Mouse (Mus musculus): ENCODE data around the gene Gm20696.

Gm20696 gene

GRCm38 (mm10) chr6:99666318-99667171 lies at the start of gene Gm20696, which contains the start of gene Eif4e3:
TSS of gene Gm20696 (minus strand) at chr6:99666797.
TSS of gene Eif4e3 (minus strand) at chr6:99666771.
- peak; percentile 74 for DNase-seq

- DNase-seq: no peak
Measured at GRCm38 (mm10) chr6:99715913-99716312, 49.3 kb upstream of the Gm20696 start.

GRCm38 (mm10) chr6:99715191-99715590 lies 48.6 kb upstream of the Gm20696 start:
- no peak for DNase-seq

DNA sequence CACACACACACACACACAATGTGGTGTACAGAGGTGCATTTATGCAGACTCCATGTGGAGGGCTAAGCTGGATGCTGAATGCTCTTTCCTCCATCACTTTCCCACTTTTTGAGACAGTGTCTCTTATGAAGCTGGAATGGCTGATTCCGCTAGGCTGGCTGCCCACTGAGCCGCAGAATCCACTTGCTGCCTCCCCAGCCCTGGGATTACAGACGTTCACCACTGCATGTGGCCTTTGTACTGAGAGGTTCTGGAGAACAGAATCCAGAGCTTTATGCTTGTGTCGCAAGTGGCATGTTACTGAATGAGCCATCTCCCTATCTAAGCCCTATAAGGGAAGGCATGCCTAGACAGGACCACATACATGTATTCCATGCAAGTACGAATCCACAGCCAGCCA lies 46.7 kb upstream of the Gm20696 start:
- DNase-seq: no peak

GRCm38 (mm10) chr6:99711576-99712101 lies 45.0 kb upstream of the Gm20696 start:
- no peak for DNase-seq

- DNase-seq: no peak
Measured at GRCm38 (mm10) chr6:99700484-99700883, 33.9 kb upstream of the Gm20696 start.

DNA sequence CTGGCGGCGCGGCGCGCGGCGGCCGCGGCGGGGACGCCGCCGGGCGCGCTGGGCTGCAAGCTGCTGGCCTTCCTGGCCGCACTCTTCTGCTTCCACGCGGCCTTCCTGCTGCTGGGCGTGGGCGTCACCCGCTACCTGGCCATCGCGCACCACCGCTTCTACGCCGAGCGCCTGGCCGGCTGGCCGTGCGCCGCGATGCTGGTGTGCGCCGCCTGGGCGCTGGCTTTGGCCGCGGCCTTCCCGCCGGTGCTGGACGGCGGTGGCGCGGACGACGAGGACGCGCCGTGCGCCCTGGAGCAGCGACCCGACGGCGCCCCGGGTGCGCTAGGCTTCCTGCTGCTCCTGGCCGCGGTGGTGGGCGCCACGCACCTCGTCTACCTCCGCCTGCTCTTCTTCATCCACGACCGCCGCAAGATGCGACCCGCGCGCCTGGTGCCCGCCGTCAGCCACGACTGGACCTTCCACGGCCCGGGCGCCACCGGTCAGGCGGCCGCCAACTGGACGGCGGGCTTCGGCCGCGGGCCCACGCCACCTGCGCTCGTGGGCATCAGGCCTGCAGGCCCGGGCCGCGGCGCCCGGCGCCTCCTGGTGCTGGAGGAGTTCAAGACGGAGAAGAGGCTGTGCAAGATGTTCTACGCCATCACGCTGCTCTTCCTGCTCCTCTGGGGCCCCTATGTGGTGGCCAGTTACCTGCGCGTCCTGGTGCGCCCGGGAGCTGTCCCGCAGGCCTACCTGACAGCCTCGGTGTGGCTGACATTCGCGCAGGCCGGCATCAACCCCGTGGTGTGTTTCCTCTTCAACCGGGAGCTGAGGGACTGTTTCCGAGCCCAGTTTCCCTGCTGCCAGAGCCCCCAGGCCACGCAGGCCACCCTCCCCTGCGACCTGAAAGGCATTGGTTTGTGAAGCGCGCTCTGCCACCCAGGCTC lies 26.6 kb upstream of the Gm20696 start:
- peak; percentile 9 for DNase-seq

DNA sequence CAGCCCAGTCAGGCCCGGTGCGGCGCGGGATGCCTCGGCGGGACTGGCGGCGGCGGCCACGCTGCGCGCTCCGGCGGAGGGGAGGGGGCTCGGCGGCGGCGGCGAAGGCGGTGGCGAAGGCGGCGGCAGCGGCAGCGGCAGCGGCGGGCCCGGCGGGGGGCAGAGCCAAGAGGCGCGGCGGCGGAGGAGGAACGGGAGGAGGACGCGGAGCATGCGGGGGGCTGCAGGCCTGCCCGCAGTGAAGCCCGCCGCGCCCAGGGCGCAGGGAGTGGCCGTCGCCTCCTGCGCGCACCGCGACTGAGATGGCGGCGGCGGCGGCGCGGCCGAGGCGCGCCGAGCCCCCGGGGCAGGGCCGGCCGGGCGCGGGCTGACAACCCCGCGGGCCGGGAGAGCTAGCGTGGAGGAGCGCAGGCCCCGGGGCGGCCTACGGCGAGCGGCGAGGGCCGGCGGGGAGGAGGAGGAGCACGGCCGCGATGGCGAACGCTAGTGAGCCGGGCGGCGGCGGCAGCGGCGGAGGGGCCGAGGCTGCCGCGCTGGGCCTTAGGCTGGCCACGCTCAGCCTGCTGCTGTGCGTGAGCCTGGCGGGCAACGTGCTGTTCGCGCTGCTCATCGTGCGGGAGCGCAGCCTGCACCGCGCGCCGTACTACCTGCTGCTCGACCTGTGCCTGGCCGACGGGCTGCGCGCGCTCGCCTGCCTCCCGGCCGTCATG lies 25.8 kb upstream of the Gm20696 start, which contains the start of gene Gpr27:
TSS of gene Gpr27 (plus strand) at position 474 of the 710 bp plus-strand sequence.
- DNase-seq: peak; percentile 28

GRCm38 (mm10) chr6:99691666-99692205 lies 25.1 kb upstream of the Gm20696 start:
- no peak for DNase-seq

GRCm38 (mm10) chr6:99688513-99688912 lies 21.9 kb upstream of the Gm20696 start:
- DNase-seq: no peak

DNA sequence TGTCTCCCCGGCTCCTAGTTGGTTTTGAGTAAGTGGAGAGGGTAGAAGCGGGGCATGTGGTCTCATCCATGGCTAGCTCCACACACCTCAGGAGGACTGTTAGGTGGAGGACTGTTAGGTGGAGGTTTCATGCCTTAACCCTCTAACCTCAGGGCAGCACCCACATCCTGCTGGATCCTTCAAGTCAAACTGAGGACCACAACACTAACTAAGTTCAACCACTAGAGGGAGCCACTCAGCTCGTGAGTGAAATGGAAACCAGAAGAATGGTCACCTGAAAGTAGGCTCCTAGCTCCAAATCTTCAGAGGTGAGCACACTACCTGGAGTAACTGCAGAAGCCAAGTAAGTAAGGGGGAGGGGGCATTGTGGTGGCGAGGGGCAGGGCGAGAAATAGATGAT lies 18.3 kb upstream of the Gm20696 start:
- no peak for DNase-seq

DNA sequence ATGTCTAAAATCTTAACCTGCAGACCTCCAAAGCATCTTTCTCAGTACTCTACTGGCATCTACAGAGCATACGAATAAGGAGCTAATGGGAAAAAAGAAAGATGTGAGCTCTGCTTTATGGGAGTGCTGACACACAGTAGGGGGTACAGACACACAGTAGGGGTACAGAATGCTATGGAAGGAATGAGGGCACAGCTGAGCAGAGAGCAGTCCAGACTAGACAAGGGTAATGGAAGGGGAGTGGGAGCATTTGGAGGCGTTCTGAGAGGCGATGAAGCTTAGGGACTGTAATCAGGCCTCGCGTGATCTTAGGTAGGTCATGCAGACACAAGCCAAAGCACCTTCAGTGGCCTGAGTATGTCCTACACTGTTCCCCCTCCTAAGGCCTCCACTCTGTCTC lies 17.4 kb upstream of the Gm20696 start:
- no peak for DNase-seq

GRCm38 (mm10) chr6:99678108-99678507 lies 11.5 kb upstream of the Gm20696 start:
- DNase-seq: peak; percentile 31

DNA sequence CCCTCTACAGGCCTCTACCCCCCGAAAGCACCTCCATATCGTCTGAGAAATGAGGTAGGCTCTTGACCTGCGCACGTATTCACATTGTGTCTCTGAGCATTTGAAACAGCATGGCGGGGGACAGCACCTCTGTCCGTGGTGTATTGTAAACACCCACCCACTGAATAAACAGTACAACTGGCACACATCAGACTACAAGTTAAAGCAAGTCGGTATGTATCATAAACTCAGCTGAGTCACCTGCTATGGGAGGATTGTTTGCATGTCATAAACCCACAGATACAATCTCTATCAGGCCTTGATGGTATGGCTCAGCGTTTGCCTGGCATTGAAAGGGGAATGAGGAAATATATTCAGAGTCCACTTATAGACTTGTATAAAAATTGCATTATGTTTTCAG lies 10.7 kb upstream of the Gm20696 start:
- no peak for DNase-seq

DNA sequence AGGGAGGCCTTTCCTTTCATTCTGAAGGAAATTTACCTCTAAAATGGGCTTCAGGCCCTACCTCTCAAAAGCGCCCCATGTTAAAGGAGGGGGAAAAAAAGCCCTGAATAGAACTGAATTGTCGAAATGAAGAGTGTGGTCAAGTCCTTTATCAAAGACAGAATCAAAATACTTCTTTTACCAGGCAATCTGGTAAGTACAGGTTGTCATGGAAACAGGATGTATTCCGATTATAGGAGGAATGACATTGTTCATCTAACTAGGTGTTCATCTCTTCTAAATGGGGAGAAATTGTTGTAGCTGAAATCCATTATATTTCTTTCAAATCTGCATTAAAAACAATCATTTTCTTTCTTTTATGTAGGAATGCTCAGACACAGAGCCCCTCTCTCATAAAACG lies 7.9 kb upstream of the Gm20696 start:
- DNase-seq: no peak

DNA sequence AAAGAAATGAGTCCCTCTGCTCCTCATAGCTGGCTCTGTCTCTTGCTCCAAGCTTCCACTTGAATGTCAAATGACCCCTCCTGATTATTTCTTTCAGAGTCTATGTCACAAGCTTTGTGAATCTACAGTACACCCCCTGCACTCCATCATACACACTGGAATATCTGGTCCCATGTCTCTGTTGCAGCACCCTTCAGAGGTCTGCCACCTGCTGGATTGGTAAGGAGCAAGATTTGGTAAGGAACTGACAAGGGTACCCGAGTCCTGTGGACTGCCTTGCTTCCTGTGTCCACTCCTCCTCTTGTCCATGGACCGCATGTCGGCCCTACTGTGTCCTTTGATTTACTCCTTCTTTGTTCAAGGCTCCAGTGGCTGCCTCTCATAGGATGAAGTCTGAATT lies 5.2 kb upstream of the Gm20696 start:
- peak; percentile 14 for DNase-seq

DNA sequence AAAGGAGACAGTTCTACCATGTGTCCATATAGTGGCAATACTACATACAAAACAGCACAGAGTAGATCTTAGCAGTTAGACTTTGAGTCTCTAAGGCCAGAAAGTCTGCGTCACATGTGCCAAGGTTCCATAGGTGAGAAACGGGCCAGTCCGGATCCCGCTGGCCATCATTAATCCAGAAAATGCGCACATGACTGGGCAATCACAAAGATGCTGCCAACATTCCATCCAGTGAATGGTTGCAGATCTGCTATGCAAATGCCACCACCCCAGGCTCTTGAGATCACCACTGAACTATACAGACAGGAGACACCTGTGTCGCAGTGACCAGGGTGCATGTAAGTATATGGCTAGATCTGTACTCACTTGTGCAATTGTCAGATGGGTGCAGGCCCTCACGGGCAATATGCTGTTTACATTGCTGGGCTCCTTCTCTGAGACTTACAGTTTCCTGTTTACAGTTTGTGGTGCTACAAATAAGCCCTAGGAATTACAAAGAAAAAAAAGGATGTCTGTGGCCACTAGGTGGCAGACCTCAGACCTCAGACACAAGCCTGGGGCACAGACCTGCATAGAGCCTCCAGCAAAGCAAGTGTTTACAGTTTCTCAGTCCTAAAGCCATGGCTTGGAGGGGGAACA lies 4.0 kb upstream of the Gm20696 start:
- peak; percentile 79 for DNase-seq

- no peak for DNase-seq
Measured at GRCm38 (mm10) chr6:99669481-99670325, 3.1 kb upstream of the Gm20696 start.

DNA sequence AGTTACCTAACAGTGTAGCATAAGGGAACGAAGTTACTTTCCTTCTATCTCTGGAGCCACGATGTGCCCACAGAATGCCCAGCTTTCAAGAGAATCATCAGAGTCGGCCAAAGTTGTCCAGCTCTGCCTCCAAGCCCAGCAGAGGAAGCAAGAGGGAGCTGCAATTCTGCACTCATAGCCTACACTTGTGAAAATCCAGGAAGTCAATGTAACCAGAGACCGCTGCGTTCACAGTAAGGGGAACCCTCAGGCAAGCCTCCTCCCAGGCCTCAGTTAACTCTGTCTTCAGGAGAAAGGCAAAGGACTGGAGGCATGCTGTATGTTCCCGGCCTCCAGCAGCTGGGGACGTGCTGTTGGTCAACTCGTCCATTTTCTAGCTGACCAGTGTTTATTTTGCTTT lies 693 bp upstream of the Gm20696 start:
- peak; percentile 18 for DNase-seq

DNA sequence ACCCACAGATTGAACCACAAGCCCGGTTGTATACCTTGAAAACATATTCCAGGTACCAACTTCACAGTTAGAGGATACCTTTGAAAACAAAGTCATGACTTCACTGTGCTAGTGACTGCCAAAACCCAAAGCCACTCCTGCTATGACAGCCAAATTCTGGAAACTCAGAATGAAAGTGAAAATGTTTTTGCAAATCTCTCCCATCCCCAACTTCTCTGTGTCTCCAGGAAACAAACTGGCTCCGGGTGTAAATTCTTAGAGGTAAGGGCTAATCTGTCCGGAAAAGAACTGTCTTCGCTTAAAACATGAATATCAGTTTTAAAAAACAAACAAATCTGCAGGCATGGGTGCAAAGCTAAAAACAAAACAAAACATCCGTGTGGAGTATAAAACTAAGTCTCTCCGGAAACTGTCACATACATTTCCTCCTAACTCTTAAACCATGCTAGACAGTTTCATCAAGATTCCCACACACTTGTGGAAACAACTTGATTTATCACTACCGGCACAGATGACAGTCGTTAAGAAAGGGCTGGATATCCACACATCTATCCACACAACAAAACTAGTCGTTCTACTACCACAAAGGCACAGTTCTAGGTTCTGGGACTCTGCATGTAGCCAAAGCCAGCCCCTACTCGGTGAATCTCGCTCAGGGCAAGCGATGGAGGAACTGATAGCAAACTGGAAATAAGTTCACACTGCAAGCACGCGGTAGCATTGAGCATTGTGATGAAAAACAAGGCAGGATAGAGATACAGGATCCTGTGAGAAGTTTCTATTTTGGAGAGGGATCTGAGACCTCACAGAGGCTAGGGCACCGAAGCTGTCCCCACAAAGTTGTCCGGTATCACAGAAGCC lies 910 bp downstream of the Gm20696 start:
- DNase-seq: no peak
